Mouse (Mus musculus): Measurements from ENCODE around the gene Rap1a. TPM values are rescaled to one million over a fixed set of nuclear protein-coding genes. Genes with fewer than 3 reads are reported as not detected.

Gene Rap1a
- total RNA-seq, 2 experiments from 2014 or later = 73.8 to 91.7 TPM

DNA sequence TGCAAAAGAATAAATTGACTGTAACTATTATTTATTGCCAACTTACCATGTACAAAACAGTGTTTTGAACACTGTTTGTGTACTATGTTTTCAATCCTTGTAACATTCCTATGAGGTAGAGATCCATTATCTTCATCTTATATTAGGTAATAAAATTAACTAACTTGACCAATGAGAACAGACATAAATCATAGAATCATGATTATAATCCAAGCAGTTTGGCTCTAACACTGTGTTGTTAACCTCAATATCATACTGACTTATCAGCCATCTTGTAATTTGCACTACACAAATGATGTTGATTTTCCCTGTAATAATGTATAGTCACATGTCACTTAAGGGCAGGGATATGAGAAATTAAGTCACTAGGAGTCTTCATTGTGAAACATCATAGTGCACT is 26.6 kb downstream of the Rap1a start:
- no peak for ATAC-seq (replicated peaks; ENCODE audit: low FRiP score, low TSS enrichment, poor library complexity, severe bottlenecking)

DNA sequence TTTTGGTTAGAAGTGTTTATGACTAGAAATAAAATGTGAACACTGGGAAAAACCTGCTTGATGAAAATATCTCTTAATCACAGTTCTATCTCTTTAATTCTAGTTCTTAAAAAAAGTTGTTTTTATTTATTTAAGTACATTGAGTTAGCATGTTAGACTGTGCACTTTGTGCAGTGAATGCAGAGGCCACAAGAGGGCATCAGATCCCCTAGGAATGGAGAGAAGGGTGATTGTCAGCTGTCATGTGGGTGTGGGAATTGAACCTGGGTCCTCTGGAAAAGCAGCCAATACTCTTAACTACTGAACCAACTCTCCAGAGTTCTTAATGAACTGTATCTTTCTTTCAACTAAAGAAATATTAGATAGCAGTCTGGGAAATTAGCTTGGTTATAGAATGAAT is 29.6 kb downstream of the Rap1a start:
- ATAC-seq (replicated peaks; ENCODE audit: low FRiP score, low TSS enrichment, poor library complexity, severe bottlenecking) = no peak

DNA sequence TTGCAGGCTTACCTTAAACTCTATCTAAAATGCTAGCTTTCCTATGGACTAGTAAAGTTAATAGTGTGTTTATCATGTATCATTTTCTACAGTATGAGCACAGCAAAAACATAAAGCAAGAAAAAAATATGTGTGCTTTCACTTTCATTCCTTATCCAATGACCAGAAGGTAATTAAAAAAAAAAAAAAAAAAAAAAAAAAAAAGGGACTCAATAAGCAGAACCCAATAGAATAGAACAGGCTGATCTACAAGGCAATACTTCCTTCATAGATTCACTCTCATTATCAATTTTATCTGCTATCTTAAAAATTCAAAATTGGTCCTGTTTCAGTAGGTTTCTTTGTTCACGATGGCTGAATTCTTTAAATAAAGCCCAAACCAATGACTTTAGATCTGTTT is 30.3 kb downstream of the Rap1a start:
- no peak for ATAC-seq (replicated peaks; ENCODE audit: low FRiP score, low TSS enrichment, poor library complexity, severe bottlenecking)

DNA sequence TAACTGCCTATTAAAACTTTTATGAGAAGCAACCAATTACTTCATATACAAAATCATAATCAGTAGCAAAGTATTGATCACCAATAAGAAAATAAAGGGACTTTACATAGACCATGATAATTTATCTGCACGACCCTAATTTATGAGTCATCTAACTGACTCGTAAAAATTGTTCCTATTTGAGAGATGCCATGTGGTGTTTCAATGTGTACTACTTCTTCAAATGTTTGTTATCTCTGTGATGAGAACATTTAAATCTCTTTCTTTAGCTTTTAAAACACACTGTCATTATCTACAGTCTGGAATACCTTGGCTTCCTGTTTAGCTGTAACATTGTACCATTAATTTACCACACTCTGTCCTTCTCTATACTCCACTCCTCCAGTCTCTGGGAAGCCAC is 31.8 kb downstream of the Rap1a start:
- no peak for ATAC-seq (replicated peaks; ENCODE audit: low FRiP score, low TSS enrichment, poor library complexity, severe bottlenecking)

DNA sequence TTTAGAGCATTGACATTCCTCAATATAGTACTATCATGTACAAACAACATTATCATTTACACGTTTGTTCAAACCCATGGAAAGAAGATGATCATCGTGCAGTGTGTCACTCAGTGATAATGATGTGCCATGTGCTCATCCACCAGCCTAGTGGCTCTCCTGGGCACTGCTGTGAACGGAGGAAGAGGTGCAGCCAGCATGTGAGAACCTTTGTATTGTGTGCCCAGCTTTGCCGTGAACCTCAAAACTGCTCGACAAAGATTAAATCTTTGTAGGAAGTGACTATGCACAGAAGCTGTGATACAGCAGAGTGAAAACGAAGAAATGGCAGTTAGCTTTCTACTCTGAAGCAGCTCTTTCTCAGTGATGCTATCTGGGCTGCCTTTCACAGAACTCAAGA is 32.6 kb downstream of the Rap1a start:
- ATAC-seq (replicated peaks; ENCODE audit: low FRiP score, low TSS enrichment, poor library complexity, severe bottlenecking) = peak; percentile 96

DNA sequence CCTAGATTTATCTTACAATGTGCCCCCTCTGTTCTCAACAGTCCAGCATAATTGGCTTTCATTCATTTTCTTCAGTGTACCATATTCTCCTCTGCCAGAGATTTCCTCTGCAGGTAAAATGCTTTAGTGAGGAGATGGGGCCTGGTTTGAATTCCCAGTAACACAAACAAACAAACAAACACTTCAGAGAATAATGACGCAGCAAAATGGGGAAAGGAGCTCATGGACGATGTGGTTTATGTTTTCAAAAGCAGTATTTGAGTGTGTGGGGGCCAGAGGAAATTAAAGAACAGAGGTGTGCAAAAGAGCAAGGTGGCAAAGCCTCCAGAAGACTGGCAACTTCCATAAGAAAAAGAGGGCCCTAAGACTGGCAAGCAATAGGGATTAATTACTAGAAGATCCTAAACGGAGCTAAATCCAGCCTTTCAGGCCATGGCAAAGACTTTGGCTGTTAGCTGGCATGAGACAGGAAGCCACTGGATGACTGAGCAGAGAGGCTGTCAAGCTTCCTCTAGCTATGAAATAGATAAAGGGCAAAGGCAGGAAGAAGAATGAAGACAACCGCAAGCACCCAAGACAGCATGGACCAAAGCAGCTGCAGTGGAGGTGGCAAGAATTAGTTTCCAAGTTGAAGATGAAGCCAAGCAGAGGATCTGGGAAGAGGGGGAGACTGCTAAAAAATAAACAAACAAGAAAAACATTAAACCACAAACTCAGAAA is 37.8 kb downstream of the Rap1a start:
- peak; percentile 63 for ATAC-seq (replicated peaks; ENCODE audit: low FRiP score, low TSS enrichment, poor library complexity, severe bottlenecking)

DNA sequence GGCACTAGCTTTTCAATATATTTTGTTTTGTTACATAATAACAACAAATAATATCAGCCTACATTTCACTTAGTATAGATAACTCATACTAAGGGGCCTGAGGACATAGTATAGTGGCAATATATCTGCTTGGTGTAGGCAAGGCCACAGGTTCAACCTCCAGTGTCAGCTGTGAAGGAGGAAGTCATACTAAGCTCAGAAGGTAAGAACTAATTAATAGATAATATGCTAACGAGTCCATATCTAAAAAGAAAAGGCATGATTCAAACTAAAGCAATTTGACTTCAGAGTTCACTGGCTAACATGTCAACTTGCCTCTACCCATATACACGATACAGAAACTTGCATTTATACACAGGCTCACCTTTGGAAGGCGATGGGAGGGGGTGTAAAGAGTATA is 41.1 kb downstream of the Rap1a start:
- ATAC-seq (replicated peaks; ENCODE audit: low FRiP score, low TSS enrichment, poor library complexity, severe bottlenecking) = 0 out of 2 replicates have a peak, but pooled peaks have one; percentile 7

DNA sequence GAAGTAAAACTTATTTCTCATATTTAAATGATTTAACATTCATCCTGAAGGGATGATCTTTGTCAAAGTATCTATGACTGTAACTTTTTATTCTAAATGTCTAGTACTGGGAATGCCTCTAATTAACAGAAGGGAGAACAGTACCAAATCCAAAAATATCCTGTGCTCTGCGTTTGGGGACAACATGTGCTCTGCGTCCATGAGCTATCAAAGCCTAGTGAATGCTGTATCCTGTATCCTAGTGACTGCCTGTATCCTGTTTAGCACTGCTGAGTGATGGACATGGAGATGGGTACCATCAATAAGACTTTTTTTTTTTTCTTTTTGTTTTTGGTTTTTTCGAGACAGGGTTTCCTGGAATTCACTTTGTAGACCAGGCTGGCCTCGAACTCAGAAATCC is 42.5 kb downstream of the Rap1a start:
- no peak for ATAC-seq (replicated peaks; ENCODE audit: low FRiP score, low TSS enrichment, poor library complexity, severe bottlenecking)

DNA sequence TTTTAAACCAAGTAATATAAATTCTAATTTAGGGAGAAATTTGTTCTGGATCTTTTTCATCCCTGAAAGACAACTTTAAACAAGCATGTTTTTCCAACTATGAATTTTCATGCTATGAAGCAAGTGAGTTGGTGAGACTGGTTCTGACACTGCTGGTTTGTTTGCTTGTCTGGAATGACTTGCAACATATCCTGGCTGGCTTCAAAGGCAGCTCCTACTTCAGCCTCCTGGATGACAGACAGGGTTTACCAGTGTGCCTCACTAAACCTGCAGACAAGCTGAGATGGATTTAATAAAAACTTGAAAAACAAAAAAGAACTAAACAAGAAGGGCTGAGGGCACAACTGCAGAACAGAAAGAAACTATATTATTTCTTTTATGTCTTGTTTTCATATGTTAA is 43.0 kb downstream of the Rap1a start:
- no peak for ATAC-seq (replicated peaks; ENCODE audit: low FRiP score, low TSS enrichment, poor library complexity, severe bottlenecking)

DNA sequence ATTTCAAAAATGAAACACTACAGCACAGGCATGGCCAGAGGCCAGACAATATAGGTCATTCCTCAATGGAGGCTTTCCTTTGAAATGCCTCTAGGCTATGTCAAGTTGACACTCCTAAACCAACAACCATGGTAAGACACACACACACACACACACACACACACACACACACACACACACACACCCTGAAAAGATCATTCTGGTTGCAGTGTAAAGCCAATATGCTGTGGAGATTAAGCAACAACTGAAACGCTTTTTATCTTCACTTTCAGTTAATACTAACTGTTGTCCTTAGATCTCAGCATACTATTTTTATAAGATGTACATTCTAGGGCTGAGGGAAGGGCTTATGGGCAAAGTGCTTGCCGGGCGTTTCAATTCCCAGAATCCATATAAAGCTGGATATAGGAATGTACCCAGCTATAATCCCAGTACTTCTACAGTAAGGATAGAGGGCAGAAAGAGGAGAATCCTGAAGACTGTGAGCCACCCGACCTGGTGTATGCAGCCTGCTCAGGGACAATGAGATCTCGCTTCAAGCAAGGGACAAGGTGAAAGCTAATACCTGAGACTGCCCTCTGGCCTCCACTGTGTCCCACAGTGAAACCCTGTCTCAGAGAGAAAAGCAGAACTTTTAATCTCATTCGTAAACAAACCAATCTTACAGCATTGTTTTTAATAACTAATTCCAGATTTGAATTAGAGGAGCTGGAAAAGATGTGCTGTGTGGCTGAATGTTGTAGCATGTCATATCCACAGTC is 43.6 kb downstream of the Rap1a start:
- ATAC-seq (replicated peaks; ENCODE audit: low FRiP score, low TSS enrichment, poor library complexity, severe bottlenecking) = peak; percentile 57

DNA sequence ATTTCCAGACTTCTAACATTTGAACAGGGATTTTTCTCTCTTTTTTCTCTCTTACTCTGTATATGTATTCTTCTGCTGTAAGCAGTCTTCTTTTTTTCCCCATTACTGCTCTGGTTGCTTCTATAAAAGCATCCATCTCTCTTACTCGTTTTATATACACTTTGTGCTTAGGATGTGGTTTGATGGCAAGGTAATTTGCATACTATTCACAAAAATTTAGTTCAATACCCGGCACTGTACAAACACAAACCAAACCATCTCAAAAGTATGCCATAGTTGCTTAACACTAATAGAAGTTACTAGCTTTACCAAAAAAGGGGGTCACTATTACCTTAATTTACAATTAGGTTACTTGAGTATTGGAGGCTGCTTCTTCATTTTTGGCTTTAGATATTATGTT is 44.6 kb downstream of the Rap1a start:
- no peak for ATAC-seq (replicated peaks; ENCODE audit: low FRiP score, low TSS enrichment, poor library complexity, severe bottlenecking)

DNA sequence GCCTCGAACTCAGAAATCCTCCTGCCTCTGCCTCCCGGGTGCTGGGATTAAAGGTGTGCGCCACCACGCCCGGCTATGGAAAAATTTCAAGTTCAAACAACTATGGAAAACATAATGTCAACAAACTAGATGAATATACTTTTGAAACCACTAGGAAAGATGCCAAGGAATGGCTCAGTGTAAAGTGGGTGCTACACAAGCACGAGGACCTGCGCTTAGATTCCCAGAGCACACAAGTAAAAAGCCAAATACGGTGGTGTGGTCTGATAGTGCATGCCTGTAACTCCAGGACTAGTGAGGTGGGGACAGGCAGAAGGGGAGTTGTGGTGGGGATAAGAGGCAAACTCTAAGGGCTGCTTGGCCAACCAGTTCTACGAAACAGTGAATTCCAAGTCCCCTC is 46.0 kb downstream of the Rap1a start:
- no peak for ATAC-seq (replicated peaks; ENCODE audit: low FRiP score, low TSS enrichment, poor library complexity, severe bottlenecking)

DNA sequence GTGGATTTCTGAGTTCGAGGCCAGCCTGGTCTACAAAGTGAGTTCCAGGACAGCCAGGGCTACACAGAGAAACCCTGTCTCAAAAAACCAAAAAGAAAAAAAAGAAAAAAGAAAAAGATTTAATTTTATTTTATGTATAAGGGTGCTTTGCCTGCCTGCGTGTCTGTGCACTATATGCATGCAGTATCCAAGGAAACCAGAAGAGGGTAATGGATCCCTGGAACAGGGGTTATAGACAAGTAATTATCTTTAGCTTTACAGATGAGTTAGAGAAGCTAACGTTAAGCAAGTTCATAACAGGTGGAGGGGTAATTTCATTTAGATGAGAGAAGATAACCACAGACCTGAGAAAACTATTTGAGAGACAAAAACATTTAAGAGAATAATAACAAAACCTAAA is 47.0 kb downstream of the Rap1a start:
- ATAC-seq (replicated peaks; ENCODE audit: low FRiP score, low TSS enrichment, poor library complexity, severe bottlenecking) = no peak; the same call in 1 of the 2 replicates

DNA sequence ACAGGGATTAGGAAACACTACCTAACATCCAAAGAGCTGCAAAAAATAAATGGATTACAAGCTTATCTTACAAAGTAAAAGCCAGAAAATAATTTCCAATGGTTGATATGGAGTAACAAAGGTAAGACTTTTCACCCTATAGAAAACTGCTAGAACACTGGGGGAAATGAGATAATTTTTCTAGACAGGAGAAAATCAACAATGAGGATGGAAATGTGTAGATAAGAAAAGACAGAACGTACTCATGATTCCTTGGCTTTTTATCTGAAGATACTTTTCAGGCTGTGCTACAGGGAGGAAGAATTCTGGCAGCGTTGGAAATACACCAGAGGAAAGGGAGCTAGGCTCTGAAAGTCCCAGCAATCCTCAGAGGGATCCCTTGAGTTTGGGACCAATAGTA is 50.3 kb downstream of the Rap1a start:
- ATAC-seq (replicated peaks; ENCODE audit: low FRiP score, low TSS enrichment, poor library complexity, severe bottlenecking) = peak; percentile 31; the same call in 1 of the 2 replicates

DNA sequence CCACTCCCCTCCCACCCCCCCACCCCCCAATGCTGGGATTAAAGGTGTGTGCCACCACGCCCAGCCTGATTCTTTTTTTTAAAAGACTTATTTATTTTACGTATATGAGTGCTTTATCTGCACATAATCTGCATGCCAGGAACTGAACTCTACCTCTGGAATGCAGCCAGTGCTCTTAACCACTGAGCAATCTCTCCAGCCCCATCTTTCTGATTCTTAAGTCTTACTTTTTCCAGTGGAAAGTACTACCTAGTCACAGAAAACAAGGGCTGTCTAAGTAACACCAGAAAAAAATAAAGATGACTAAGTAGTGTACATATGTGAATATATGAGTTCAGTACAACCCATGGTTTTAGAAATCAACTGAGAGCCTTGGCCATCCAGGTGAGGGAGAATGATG is 54.6 kb downstream of the Rap1a start:
- peak; percentile 62 for ATAC-seq (replicated peaks; ENCODE audit: low FRiP score, low TSS enrichment, poor library complexity, severe bottlenecking)

DNA sequence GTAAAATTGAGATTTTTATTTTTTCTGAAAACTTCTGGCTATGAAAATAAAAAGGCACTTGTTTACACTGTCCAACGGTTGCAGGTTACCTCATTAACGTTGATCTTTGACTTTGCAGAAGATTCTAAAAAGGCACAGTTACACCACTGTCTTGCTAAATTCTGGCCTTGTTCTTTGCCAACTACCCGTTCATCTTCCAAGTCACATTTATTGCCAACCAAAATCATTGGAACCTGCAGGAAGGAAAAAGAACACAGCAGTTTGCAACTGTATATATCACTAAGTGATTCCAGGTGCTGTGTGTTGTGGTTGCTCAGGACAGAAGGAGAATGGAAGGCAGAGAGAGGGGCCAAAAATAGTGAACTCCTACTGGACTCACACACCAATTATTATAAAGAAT is 63.5 kb downstream of the Rap1a start:
- ATAC-seq (replicated peaks; ENCODE audit: low FRiP score, low TSS enrichment, poor library complexity, severe bottlenecking) = no peak

DNA sequence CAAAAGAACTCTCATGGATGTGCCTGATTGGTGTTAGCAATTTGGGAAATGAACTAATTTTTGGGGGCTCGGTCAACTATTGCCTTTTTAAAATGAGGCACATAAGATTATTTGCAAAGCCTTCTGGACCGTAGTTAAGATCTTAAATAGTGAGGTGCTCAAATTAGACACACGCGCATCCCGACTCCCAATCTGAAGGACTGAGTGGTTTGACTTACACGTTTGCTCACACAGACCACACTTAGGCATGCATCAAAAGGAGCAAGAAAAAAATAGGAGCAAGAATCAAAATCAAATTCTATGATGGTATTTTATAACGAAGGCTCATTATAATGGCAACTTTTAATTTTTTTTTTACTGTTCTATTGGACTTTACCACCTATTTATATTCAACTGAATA is 64.1 kb downstream of the Rap1a start:
- ATAC-seq (replicated peaks; ENCODE audit: low FRiP score, low TSS enrichment, poor library complexity, severe bottlenecking) = no peak

DNA sequence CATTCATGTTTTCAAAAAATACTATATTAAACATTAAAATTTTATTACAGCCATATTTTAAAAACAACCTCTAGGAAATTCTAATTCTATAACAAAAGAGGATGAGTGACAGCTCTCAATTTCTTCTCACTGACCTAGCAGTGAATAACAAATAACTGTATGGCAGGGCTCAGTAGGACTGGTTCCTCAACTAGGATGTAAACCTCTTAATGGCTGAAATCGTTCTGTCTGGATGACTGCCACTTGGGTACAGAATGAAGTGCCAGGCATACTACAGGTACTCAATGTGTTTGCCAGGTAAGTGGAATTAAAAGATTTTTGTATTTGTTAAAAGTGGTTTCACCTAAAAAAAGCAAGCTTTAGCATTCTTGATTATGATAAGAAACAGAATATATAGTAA is 65.0 kb downstream of the Rap1a start:
- ATAC-seq (replicated peaks; ENCODE audit: low FRiP score, low TSS enrichment, poor library complexity, severe bottlenecking) = no peak

DNA sequence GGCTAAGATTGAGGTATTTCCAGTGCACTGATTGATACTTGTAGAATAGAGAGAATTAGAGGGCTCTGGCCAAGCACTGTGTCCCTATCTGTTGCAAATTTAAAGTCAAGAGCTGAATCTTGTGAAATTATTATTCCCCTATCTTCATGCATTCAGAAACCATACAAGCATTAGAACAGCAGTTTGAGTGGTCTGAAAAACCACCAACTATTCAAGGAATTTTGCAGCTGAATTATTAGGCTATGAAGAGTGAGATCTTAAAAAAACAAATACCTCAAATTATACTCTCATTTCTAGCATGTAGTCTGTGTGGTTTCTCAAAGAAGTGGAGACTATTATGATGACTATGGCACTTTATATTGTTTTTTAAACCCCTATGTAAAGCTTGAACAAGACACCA is 65.9 kb downstream of the Rap1a start:
- no peak for ATAC-seq (replicated peaks; ENCODE audit: low FRiP score, low TSS enrichment, poor library complexity, severe bottlenecking)

DNA sequence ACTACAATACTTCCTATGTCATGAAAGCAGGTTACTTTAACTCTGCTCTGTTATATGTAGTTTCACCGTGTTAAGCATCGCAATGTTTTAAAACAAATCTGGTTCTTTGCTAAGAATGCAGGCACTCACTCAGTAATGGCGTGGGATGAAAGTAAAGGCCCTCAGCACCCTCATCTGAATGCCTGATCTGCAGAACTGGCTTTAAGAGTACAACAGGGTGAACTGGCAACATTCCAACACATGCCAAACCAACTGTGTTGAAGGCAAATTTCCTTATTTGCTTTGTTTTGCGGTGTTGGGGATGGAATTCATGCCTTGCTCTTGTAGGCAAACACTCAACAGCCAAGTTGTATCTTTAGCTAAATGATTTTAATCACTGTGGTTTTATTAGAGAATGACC is 67.6 kb downstream of the Rap1a start:
- no peak for ATAC-seq (replicated peaks; ENCODE audit: low FRiP score, low TSS enrichment, poor library complexity, severe bottlenecking)

DNA sequence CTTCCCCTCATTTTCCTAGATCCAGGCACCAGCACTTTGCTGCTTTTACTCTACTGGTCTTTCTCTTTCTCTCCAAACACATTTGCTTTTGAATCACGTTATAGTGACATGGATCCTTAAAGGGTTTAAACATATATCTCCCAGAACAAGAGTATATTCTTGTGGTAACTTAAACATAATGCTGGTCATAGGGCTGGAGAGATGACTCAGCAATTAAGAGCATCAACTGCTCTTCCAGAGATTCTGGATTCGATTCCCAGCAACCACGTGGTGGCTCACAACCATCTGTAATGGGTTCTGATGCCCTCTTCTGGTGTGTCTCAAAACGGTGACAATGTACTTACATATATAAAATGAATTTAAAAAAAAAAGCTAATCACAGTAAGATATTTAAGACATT is 68.8 kb downstream of the Rap1a start:
- ATAC-seq (replicated peaks; ENCODE audit: low FRiP score, low TSS enrichment, poor library complexity, severe bottlenecking) = no peak
